Mouse (Mus musculus) heart, embryonic 12.5 days (tissue): ENCODE measurements around the gene Adamts1. TPM values are rescaled to one million over a fixed set of nuclear protein-coding genes. Genes with fewer than 3 reads are reported as not detected.
A peak's percentile ranks its signal among the peaks of the same experiment; 100 is the strongest.

Source experiments
- ATAC-seq: fragments of 200-750 bp; cut with Nextera tagmentation; 2 replicates; pipeline ENCODE4 v1.8.0; 2017; ENCODE audit warnings: moderate TSS enrichment, moderate library complexity; ENCODE audit not compliant: insufficient number of reproducible peaks, low FRiP score
- H3K27ac ChIP-seq: fragments of 300-500 bp; sonication (generic); 2 replicates; pipeline ENCODE4 v1.5.1; 2016; ENCODE audit warnings: mild to moderate bottlenecking, moderate library complexity; ENCODE audit not compliant: poor library complexity, severe bottlenecking
- H3K27me3 ChIP-seq: fragments of 300-500 bp; sonication (generic); replicated peaks from 2 replicates; pipeline ENCODE4 v1.6.1; 2016; ENCODE audit warnings: mild to moderate bottlenecking, moderate library complexity
- H3K36me3 ChIP-seq: fragments of 300-500 bp; sonication (generic); 2 replicates; pipeline ENCODE4 v1.6.1; 2016; ENCODE audit warnings: mild to moderate bottlenecking, moderate library complexity
- H3K4me1 ChIP-seq: fragments of 300-500 bp; sonication (generic); replicated peaks from 2 replicates; pipeline ENCODE4 v1.6.1; 2016; ENCODE audit warnings: mild to moderate bottlenecking
- H3K4me2 ChIP-seq: fragments of 300-500 bp; sonication (generic); 2 replicates; pipeline ENCODE4 v1.6.1; 2016; ENCODE audit warnings: mild to moderate bottlenecking, moderate library complexity
- H3K4me3 ChIP-seq: fragments of 300-500 bp; sonication (generic); 2 replicates; pipeline ENCODE4 v1.5.1; 2016; ENCODE audit warnings: mild to moderate bottlenecking
- H3K9ac ChIP-seq: fragments of 300-500 bp; sonication (generic); 2 replicates; pipeline ENCODE4 v1.6.1; 2016; ENCODE audit warnings: mild to moderate bottlenecking, moderate library complexity
- H3K9me3 ChIP-seq: fragments of 300-500 bp; sonication (generic); replicated peaks from 2 replicates; pipeline ENCODE4 v1.6.1; 2016; ENCODE audit warnings: mild to moderate bottlenecking, moderate library complexity
- WGBS: fragments of 180-500 bp; shearing (Covaris S2); methylation state at CpG from one replicate; pipeline ENCODE4 v1.1.7; 2016; 5-methylcytosine and 5-hydroxymethylcytosine counted together
- polyA plus RNA-seq: library from polyadenylated mRNA; unstranded; fragments of >200 nt; fragmentation: Nextera tagmentation; extraction: Ambion mirVana; gene quantifications from 2 replicates; pipeline ENCODE4 v1.2.1, GENCODE M21; 2016

The Adamts1 gene
- polyA plus RNA-seq, 1 experiment from 2014 or later: 89.3 TPM

GRCm38 (mm10) chr16:85765167-85765566 lies 37.7 kb downstream of the Adamts1 start:
- WGBS: 43% methylated on average over 6 of the region's 6 CpGs
- Histone ChIP-seq H3K27ac (no peak overlapping the region), H3K4me1 (peaks cover 25% of the 10 kb centered on the region), H3K36me3 (no peaks in the 10 kb centered on the region), H3K27me3 (no peaks in the 10 kb centered on the region), H3K4me2 (no peak overlapping the region), H3K4me3 (no peak overlapping the region), H3K9ac (no peak overlapping the region), H3K9me3 (no peaks in the 10 kb centered on the region)
- no peak for ATAC-seq

GRCm38 (mm10) chr16:85762052-85762665 lies 40.8 kb downstream of the Adamts1 start:
- Histone ChIP-seq H3K9me3 (no peaks in the 10 kb centered on the region), H3K27ac (no peak overlapping the region), H3K36me3 (no peaks in the 10 kb centered on the region), H3K9ac (no peak overlapping the region), H3K4me1 (peaks cover 28% of the 10 kb centered on the region), H3K4me2 (no peak overlapping the region), H3K27me3 (no peaks in the 10 kb centered on the region), H3K4me3 (no peak overlapping the region)
- WGBS: 75% methylated on average over 10 of the region's 10 CpGs
- ATAC-seq: no peak

DNA sequence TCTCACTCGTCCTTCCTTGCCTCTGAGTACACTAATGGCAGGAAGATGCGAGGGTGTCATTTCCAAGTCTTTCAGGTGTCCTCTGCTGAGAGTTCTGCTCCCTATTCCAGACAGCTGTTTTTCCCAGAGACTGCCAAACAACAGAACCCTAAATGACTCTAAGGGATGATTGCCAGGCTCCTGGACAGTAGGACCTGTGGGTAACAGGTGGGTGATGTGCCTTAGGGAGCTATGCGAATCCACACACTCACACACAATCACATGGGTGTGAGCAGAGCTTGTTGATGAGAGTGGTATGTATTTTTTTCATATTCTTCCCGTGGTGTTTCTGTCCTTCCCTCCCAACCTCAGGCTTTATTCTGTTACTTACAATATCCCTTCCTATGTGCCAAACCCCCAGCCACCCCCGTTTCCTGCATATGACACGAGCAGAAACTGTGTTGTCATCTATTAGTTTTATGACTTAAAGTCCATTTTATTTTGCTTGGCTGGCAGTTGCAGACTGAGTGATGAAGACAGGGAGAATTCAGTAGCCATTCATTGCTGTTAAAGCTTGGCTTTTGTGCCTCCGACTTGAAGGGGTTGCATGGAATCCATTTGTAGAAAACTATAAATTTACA lies 41.8 kb downstream of the Adamts1 start:
- WGBS: 70% methylated on average over 7 of the region's 7 CpGs
- Histone ChIP-seq H3K4me2 (no peak overlapping the region), H3K4me1 (peaks cover 24% of the 10 kb centered on the region), H3K4me3 (no peak overlapping the region), H3K27ac (no peak overlapping the region), H3K9ac (no peak overlapping the region), H3K36me3 (no peaks in the 10 kb centered on the region), H3K27me3 (no peaks in the 10 kb centered on the region), H3K9me3 (no peaks in the 10 kb centered on the region)
- no peak for ATAC-seq

- peaks cover 17% of the 10 kb centered on the region for H3K4me1 ChIP-seq
- H3K4me2 ChIP-seq: peak overlapping the region; percentile 24; the same call in 1 of the 2 replicates
- WGBS: 28% methylated on average over 14 of the region's 14 CpGs
- H3K9me3 ChIP-seq: no peaks in the 10 kb centered on the region
- no peaks in the 10 kb centered on the region for H3K36me3 ChIP-seq
- ATAC-seq: peak; percentile 92
- H3K9ac ChIP-seq: no peak overlapping the region
- H3K27me3 ChIP-seq: no peaks in the 10 kb centered on the region
- peak overlapping the region; percentile 74 for H3K27ac ChIP-seq
- H3K4me3 ChIP-seq: no peak overlapping the region
Measured at GRCm38 (mm10) chr16:85756101-85756819, 46.7 kb downstream of the Adamts1 start.

DNA sequence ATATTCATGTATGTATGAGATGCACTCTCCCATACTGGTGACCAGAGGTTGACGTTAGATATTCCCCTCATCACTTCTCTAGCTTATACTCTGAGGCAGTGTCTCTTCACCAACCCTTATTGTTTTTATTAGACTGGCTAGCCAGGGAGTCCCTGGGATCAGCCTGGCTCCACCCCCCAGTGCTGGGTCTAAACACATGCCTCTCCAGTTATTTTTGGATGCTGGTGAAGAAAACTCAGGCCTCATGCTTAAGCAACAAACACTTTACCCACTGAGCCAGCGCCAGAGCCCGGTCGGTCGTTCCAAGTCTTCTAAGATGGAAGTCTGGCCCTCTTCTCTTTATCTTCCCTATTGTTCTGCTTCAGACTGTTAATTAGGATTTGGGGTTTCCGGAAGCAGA lies 53.6 kb downstream of the Adamts1 start:
- no peak overlapping the region for H3K4me3 ChIP-seq
- ATAC-seq: 0 out of 2 replicates have a peak, but pooled peaks have one; percentile 30
- no peak overlapping the region for H3K9ac ChIP-seq
- H3K4me1 ChIP-seq: peaks cover 28% of the 10 kb centered on the region
- H3K36me3 ChIP-seq: no peaks in the 10 kb centered on the region
- WGBS: 37% methylated on average over 6 of the region's 6 CpGs
- H3K4me2 ChIP-seq: no peak overlapping the region
- peak overlapping the region; percentile 72 for H3K27ac ChIP-seq
- H3K27me3 ChIP-seq: no peaks in the 10 kb centered on the region
- H3K9me3 ChIP-seq: no peaks in the 10 kb centered on the region

DNA sequence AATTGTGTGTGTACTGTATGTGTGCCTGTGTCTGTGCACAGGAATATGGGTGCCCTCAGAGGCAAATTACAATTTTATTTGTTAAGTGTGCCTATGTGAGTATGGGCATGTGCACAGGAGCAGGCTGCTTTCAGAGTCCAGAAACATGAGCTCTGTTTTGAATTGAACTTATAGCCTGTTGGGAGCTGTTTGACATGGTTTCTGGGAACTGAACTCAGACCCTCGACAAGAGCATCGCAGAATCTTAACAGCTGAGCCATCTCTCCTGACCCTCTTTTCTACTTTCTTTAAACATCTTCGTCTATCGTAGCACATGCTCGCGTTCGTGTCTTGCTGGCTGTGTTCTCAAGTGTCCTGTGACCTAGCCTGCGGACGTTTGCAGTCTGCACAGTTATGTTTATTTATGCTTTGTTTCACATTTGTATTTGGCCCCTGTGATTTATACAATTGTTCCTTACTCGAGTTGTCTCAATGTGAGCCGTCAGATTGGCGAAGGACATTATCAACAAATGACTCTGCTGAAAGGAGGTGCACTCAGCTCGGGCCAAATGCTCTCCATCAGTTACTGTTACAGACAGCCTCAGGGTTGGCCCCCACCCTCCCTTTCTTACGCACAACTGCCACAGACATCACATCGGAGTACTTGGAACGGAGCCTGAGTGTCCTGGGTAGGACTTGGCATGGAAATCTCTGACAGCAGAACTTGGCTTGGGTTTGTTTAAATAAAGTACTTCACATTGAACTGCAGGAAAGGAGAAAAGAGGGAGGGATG lies 55.1 kb downstream of the Adamts1 start:
- Histone ChIP-seq H3K36me3 (no peaks in the 10 kb centered on the region), H3K9me3 (no peaks in the 10 kb centered on the region), H3K27ac (peak overlapping the region; percentile 44), H3K4me3 (no peak overlapping the region), H3K4me2 (peak overlapping the region; percentile 30), H3K4me1 (peaks cover 28% of the 10 kb centered on the region), H3K9ac (no peak overlapping the region), H3K27me3 (no peaks in the 10 kb centered on the region)
- ATAC-seq: peak; percentile 87
- WGBS: 39% methylated on average over 16 of the region's 16 CpGs

GRCm38 (mm10) chr16:85746386-85746785 lies 56.5 kb downstream of the Adamts1 start:
- 43% methylated on average over 3 of the region's 3 CpGs for WGBS
- no peaks in the 10 kb centered on the region for H3K9me3 ChIP-seq
- no peak for ATAC-seq
- no peak overlapping the region for H3K9ac ChIP-seq
- 0 out of 2 replicates have a peak overlapping the region, but pooled peaks have one; percentile 40 for H3K27ac ChIP-seq
- H3K27me3 ChIP-seq: no peaks in the 10 kb centered on the region
- H3K4me2 ChIP-seq: no peak overlapping the region
- no peak overlapping the region for H3K4me3 ChIP-seq
- no peaks in the 10 kb centered on the region for H3K36me3 ChIP-seq
- peaks cover 28% of the 10 kb centered on the region for H3K4me1 ChIP-seq

Other genes starting within 250 kb of the Adamts1 start
- 3.4 and 4.3 TPM in 2 replicates for gene Cyyr1, start 249.7 kb downstream of the Adamts1 start, polyA plus RNA-seq
- 4.6 TPM in 2 replicates for gene Adamts5, start 98.7 kb upstream of the Adamts1 start, polyA plus RNA-seq